Mouse (Mus musculus): ENCODE measurements at regions not wholly inside any gene's neighbourhood (a gene's known extent, or its start where the extent isn't known, plus 50 kb on each side); places are given as distances from the start of the nearest gene placed in this dataset.
"Not testable (repeated sequence)": the region's sequence is repeated elsewhere in the genome, so short reads cannot be mapped to it uniquely, and the experiment has no call there.

DNA sequence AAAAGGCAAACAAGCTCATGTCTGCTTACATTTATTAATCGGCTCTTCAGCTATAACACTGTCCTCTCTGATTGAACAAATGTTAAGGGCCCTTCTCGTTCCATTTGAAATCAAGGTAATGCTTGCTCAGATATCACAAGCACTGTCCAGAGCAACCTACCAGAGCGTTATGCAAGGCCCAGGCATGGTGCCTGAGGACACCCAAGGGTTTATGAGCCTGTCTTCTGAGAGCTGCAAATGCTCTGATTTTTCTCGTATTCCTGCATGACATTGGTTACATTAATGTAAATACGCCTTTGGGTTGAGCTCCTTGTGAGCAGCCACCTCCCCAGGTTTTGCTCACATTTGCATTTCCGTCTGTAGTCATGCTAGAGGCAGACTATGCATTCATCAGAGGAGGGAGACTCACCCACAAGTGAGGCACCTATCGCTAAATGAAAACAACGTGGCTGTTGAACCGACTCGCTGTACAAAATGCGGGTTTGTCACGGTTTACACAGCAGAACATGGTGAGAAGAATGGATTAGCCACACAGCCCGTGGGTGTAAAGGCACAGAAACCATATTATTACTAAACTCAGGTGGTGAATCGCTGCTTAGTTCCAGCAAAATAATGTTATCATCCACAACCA lies 152.7 kb upstream of the Ipo5 start:
- no peak for DNase-seq

DNA sequence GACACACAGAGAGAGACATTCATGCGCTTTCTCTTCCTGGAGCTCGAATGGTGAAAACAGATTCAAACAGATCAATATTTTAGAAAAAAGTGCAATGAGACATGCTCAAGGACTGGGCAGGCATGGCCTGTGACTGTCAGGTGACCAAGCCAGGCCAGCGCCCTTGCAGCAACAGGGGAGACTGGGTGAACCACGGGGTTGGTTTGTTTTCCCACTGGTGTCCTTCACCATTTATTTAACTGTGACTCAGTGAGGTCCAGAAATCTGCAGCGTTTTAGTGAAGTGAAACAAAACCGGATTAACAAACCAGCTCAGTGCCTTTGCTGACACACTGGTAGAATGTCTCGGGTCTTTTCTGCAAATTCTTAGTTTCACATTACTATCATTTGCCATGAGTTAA lies 148.9 kb upstream of the Ipo5 start:
- no peak for DNase-seq

DNA sequence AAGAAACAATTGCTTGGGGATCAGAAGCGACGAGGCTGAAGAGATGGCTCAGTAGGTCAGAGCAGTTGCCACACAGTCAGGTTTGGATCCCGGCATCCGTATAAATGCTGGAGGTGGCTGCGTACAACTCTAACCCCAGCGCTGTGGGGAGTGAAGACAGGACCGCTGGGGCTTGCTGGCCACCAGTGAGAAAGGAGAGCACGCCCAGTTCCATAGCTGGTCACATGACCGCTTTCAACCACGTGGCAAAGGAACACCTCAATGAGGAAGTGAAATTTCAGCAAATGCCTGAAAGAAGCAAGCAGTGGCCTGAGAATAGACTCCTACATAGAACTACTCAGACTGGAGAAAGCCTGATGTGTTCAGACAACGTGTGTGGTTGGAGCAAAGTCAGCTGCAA lies 148.3 kb upstream of the Ipo5 start:
- peak; percentile 63 for DNase-seq

DNA sequence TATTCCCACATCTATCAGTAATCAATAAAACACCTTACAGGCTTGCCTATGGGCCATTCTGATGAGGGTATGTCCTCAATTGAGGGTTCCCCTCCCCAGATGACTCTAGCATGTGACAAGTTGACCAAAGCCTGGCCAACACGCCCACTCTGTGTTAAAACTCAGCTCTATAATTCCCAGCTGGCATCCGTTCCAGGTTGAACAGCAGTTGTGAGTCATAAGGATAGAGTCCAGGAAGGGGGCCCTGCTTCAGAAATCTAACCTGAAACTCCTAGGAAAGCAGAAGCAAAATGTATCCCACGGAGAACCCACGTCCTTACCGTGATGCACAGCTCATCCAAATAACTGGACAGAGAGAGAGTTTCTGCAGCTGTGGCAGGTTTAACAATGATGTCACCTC lies 147.2 kb upstream of the Ipo5 start:
- DNase-seq, result no peak

DNA sequence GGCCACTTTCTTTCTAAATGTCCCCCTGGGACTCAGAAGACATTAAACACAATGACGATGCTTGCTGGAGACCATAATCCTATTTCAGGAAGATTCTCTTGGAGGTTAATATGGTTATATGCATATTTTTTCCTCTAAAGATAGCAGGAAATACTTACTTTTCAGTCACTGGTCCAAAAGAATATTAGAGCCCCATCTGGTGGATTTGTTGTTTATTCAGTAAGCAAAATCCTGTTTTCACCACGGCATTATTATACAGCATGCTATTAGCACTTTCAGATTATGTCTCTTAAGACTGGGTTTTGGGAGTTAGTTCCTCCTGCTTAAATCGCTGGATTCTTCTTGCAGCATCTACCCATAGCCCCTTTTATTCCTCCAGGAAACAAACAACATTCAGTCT lies 146.6 kb upstream of the Ipo5 start:
- DNase-seq, result no peak

DNA sequence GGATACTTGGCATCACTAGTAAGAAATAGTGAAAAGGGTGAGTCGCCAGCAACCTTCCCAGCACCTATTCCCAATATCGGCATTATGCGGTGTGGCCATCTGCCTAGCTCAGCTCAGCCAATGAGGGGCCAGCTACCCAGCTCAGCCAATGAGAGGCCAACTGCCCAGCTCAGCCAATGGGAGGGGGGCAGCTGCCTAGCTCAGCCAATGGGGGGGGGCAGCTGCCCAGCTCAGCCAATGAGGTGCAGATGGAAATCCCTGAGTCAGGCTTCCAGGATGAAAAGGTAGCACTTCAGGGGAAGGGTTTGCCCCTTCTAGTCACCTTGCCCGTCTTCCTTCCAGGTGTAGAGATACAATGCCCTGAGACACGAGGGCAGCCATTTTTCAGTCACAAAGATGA lies 144.6 kb upstream of the Ipo5 start:
- no peak for DNase-seq

DNA sequence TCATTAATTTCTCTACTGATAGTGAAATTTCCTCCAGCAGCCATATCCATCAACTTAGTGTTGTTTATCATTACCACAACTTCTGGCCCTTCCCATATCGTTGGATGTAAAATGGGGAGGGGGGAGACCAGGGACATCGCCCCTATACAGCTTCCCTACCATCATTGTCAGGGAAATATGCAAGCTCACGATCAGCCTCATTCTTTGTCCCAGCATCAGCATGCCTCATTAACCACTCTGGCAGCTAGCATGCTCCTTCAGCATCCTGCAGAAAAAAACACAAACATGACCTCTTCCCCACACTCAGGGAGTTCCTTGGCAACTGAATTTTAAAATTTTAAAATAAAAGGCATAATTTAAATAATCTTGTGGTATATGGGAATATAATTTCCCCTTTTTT lies 140.4 kb upstream of the Ipo5 start:
- peak; percentile 60 for DNase-seq

DNA sequence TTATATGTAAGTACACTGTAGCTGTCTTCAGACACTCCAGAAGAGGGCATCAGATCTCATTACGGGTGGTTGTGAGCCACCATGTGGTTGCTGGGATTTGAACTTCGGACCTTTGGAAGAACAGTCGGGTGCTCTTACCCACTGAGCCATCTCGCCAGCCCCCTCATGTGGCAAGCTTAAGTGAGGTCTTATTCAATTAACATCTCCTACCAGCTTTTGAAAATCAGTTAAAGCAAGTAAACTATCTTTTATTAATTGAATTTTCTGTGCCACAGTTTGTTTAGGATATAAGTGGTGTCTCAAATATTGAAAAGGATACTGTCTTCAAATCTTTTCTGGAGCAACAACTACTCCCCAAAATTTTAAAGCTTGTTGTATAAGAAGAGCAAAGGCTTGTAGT lies 138.0 kb upstream of the Ipo5 start:
- DNase-seq, result not testable (repeated sequence)

DNA sequence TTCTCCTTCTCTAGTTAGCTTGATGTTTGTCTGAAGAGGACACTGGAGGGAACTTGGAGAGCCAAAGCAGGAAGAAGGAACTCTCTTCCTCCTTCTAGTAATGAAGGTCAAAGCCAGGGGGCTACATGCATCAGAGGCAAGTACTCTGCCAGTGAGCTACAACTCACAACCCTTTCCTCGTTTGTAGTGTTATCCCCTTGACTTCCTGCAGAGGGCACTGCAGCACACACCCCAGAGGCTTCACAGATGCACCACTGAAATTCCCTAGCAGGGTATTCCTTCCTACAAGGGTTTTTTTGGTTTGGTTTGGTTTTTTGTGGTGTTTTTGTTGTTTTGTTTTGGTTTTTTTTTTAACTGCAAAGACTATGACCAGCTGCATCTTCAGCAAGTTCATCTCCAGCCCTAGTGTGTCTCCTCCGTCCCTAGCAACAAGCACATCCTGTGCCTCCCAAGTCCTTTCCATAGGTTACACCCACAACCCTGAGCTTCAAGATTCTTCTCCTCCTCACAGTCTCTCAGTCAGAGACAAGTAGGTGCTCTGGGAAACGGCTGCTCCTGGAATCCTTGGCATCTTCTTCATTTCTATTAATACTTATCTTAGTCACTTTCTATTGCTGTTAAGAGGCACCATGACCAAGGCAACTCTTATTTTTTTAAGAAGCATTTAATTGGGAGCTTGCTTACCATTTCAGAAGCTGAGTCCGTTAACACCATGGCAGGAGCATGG lies 119.0 kb upstream of the Ipo5 start:
- peak; percentile 30 for DNase-seq

DNA sequence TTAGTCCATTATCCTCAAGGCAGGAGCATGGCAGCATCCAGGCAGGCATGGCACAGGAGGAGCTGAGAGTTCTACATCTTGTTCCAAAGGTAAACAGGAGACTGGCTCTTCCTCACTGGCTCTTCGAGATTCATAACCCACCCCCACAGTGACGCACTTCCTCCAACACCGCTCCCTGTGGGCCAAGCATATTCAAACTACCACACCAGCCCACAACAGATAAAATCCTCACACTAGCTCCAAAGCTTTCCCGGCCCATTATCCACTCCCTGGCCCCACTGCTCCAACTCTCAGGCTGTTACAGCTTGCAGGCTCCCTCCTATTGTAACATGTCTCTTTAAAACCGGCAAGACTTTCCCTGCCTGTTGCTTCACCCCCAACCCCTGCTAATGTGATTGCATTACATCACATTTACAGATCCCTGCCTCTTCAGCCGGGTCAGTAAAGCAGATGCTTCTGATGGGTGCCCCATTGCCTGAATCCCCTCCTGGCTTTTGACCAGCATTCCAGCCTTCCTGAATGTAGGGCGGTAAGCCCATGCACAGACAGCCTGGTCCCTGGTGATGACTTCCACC lies 113.0 kb upstream of the Ipo5 start:
- no peak for DNase-seq

DNA sequence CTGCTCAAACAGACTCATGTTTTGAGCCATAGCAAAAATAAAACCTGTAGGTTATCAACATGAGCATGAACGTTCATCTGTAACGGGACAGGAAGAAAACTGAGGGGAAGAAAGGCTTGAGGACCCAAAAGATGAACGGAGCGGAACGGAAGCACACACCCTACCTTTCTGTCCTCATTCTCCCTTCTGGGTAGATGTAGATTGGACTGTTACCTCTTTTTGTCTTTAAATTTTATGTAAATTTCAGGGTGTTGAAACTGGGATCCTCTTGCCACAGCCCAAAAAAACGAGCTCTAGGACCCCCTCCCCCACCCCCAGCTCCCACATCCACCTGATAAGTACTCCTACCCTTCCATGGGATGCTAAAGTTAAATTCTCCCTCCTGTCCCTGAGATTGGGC lies 107.8 kb upstream of the Ipo5 start:
- no peak for DNase-seq

DNA sequence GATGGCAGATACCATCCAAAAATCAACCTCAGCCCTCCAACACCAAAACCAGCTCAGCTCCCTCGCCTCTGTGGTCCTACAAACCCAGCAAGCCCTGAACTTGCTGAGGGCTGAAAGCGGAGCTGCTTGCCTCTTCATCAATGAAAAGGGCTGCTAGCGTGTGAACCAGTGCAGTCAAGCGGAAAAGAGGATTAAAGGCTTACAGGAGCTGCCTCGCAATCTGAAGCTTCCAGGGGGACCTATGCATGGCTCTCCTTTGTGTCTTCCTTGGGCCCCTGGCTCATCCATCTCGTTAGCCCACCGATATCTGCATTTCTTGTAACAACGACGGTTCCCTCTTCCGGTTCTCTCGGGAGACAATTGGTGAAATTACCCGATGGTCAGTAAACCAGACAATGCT lies 107.3 kb upstream of the Ipo5 start:
- peak; percentile 96 for DNase-seq

DNA sequence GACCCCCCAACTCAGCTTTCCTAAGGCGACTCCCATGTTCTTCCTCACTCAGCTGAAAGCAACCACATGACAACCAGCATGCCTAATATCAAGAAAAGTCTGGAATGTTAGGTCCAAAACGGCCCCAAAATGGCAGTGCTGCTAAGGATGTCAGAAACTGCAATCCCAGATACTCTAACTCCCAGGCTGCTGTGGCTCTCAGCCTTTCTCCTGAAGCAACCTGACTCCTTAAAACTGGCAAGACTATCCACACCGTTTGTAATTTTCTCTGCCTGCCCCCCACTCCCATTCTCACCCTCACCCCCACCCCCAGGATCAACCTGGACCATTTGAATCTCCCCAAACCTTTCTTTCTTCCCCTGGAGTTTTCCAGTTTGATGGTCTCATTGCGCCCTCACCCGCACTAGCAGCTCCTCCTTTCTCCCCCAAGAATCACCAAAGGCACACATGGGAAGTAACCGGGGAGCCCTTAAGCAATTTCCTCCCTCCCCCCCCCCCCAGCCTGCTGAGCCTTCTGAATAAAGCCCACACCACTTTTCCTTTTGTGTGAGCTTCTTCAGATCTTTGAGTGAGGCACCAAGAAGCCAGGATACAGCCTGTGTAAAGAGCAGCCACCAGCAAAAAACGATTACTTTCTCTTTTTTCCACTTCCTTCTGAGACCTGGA lies 106.7 kb upstream of the Ipo5 start:
- DNase-seq, result no peak

DNA sequence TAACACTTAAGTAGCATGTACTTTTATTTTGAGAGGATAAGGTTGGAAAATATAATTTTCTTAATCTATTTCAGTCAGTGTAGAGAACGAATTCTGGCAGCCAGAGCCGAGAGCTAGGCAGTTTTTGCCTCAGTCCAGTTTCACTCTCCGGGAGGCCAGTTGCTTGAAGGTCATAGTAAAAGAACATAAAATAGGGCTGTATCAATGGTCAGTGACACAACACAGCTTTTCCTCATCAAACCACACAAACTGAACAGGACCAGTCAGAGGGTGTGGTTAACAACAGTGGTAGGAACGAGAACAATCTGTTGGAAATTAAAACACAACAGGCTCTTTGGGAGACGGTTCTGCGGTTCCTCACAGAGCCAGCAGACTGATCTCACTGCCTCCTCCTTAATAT lies 105.9 kb upstream of the Ipo5 start:
- DNase-seq, result no peak

DNA sequence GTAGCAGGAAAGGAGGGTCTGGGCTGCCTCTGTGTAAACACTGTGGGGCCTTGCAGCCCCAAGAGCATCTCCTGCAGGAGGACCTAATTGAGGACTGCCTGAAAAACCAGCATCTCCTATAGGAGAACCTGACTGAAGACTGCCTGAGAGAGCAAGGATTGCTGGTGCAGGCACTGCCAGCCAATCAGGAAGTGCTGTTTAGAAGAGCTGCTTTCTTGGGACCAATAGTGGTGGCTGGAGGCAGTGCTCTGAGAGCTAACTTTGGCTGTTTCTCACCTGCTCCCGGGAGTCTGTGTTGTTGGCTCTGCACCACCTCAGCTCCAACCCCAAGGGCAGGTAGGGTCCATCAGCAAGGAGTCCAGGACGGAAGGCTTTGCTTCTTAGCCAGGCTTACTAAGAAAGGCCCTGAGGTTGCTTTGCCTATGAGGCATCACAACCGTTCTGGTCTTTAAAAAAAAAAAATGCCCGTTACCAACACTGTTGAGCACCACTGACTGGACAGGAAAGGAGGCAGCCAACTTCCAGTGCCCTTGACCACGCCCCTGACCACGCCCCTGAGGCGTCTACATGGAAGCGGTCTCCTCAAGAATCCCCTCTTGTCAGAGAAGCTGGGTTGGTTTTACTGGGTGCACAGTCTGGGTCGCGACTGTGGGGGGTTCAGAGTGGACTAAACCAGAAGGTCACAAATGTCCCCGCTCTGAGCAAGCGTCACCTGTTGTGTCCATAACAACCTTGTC lies 105.0 kb upstream of the Ipo5 start:
- not testable (repeated sequence) for DNase-seq

DNA sequence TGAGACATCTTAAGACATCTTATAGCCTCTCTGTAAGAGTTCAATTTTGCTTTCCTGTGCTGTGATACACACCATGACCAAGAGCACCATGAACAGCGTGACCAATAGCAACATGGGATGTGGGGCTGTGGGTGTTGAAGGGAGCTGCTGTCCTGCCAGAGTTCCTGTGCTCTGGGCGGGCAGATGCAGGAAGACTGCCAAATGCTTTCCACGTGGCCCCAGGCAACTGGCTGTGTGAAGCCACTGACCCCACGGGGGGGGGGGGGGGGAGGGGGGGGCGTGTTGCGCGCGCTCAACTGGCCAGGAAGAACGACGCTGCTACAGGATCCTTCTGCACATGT lies 104.5 kb upstream of the Ipo5 start:
- DNase-seq, result no peak

DNA sequence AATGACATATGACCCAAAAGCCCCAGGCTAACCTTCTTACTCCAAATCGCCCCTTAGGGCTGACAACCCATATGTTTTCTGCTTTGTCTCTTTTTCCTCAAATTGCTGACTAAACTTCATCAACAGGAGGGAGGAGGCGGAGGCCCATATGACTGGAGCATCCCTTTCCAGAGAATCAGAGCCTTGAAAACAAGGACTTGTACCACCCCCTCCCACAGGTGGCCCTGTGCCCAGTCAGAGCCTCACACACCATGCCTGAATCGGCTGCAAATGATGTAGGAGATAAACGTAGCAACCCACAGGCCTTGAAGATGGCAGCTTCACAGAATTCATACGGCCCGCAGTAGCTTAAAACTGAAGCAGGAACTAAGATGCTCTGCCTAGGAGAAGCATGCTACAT lies 101.7 kb upstream of the Ipo5 start:
- DNase-seq, result no peak

DNA sequence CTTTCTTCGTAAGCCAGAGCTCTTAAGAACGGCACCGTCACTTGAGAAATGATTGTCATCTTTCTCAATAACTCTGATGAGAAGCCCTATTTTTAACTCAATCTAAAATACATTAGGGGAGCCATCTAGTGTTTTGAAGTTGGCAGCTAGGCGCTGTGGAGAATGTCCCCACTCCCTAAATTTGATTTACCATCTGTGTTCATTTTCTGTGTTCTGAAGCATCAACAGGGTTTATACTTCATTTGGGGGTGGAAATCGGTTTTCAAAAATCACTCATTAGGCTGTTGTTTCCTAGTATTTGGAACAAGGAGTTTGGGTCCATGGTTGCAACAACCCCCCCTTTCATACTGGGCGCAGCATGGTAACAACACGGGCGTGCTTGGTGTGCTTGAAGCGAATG lies 97.1 kb upstream of the Ipo5 start:
- DNase-seq, result no peak

DNA sequence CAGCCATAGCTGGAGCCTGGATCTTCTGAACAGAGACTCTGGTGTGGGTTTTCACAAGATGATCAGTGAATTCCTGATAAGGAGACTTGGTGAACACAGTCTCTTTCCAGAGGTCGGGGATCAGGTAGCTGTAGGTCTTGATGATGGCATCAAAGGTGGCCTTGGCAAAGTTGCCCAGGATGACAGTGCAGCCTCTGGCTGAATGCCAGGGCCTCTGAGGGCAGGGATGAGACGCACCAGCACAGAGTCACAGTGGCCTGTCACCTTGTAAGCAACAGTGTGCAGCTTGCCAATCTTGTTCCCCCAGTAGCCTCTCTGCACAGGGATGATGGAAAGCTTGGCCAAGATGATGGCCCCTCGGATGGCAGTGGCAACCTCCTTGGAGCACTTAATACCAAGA lies 95.9 kb upstream of the Ipo5 start:
- DNase-seq, result not testable (repeated sequence)

DNA sequence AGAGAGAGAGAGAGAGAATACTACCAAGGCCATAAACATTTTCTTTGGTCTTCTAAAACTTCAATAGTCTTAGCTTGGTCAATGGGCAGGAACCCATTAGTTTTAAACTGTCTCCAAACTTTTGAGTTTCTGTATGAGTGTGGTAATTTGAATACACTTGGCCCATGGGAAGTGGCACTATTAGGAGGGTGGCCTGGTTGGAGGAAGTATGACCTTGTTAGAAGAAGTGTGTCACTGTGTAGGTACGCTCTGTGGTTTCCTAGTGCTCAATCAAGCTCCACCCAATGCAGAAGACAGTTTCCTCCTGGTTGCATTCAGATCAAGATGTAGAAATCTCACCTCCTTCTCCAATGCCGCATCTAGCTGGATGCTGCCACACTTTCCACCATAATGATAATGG lies 94.5 kb upstream of the Ipo5 start:
- DNase-seq, result no peak

DNA sequence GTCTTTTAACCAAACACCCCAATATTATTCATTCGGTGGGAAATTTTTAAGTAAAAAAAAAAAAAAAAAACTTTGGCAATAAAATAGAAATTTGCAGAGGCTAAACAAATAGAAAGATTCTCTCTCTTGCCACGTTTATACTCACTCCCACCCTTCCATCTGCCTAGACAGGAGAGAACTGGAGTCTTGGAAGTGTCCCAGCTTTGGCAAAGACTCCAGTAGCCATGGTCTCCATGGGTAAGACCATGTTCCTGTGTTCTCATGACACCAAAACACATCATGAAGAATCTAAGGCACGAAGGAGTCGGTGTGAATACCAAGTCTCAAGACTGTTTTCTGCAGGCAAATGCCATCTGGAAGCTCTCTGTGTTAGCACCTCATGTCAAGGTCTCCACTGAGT lies 84.8 kb upstream of the Ipo5 start:
- DNase-seq, result no peak

DNA sequence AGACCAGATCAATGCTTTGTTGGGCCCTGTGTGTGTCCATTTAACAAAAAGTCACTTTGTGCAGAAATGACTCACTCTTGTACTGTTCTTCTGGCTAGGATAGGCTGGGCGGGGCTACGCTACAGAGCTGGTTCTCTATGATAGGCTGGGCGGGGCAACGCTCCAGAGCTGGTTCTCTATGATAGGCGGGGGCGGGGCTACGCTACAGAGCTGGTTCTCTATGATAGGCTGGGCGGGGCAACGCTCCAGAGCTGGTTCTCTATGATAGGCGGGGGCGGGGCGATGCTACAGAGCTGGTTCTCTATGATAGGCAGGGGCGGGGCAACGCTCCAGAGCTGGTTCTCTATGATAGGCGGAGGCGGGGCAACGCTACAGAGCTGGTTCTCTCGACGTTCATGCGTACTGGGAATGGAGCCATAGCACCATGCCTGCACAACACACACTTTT lies 80.6 kb upstream of the Ipo5 start:
- DNase-seq, result peak; percentile 77

DNA sequence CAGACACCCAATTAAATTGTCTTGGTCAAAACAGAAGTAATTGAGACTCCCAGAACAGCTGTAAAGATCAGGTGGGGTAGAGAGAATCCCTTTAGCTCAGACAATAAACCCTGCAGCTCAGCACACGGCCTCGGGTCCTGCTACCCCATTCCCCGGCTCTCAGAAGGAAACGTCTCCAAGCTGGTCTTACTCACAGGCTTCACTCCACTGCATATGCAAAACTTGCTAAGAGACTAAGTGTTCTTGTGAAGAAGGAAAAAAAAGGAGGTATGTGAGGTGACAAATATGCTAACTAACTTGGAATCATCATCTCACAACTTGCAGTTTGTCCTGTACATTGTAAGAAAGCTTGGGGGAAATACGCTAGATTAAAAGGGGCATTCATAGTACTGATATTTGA lies 79.6 kb upstream of the Ipo5 start:
- DNase-seq, result no peak
